Mouse (Mus musculus): ENCODE data around the gene Xcl1.

DNA sequence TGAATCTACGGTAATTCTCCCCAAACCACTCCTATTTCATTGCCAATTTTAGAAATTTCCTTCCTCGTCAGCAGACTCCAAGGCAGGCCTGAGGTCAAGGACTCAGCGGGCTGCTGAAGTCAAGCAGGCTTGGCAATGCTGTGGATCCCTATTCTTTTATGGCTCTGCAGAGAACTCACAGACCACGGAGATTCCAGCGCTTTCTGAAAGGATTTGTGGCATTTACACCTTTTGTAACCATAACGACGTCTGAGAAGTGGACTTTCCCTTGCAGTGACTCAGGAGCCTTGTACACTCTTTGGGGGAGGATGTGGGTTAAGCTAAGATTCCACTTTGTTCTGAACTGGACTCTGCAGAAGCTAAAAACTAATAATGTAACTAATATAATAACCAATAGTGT, 40.4 kb upstream of the Xcl1 start:
- no peak for TF ChIP-seq EP300 (IDR thresholded peaks at IDR 0.05)
- no peak for TF ChIP-seq CTCF (IDR thresholded peaks at IDR 0.05)

Measured in lung, postnatal 0 days (tissue).